ENCODE assay signal across 15 mouse cellular contexts in the genomic region with DNA sequence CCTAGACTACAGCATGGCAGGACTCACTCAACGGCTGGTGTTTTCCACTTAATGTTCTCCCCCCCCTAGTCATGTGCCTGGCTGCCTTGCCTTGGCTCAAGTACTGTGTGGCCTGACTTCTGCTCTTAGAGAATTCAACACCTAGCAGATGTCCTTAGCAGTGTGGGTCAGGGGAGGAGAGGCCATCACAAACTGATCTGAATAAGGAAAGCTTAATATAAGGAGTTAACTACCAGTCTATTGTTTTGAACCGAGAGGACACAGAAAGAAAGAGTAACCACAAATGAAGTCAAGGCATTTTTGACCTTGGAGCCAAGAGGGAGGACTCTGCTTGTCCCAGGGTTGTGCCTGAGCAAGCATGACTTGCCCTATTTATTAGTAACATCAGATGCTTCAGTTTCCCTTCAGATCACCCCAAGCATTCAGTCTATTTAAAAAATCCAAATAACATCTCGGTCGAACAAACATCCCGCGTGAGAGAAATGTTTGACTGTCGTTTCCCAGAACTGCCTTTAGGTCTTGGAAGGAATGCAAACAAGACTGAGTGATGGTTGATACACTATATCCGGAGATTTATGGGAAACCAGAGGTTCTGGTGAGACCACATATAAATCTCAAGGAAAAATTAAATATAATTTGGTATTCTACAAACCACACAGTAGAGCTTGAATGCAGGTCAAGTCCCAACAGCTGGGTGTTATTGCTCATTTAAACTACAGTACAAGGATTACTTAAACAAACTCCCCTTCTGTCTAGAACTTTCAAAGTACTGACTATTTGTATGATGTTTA. TPM values are rescaled to one million over a fixed set of nuclear protein-coding genes. Genes with fewer than 3 reads are reported as not detected.
A peak's percentile ranks its signal among the peaks of the same experiment; 100 is the strongest.
DNase-seq lines count a peak whose midpoint lies in the region; ATAC-seq and TF ChIP-seq lines count a peak whose summit lies in the region.
"Had no signal": no experiment of that assay in that cellular context is flagged by ENCODE, and none has a peak within 500 bp of the region (broad histone marks: within the 10 kb centered on the region; RNA-seq: fewer than 3 reads in every experiment).

No protein-coding gene starts in this region.

- H3K27ac ChIP-seq in embryonic facial prominence, embryonic 14.5 days (replicated peaks; ENCODE audit: low read depth, low read length), result no peak overlapping the region
- H3K27ac ChIP-seq in embryonic facial prominence, embryonic 10.5 days (replicated peaks), result no peak overlapping the region
- H3K27ac ChIP-seq in ES-Bruce4 (ENCODE audit: insufficient read depth, low read length), result peak overlapping the region; percentile 41
- H3K27ac ChIP-seq in kidney, adult 2 months (ENCODE audit: insufficient read depth, low read depth, low read length), result peak overlapping the region; percentile 87
- peak overlapping the region; percentile 67 for H3K27ac ChIP-seq in liver, postnatal 0 days (ENCODE audit: low read depth)
- no peak overlapping the region for H3K27ac ChIP-seq in midbrain, embryonic 15.5 days
- H3K27ac ChIP-seq in forebrain, embryonic 14.5 days (ENCODE audit: low read depth, low read length), result no peak overlapping the region
- H3K27ac ChIP-seq: gastrocnemius, adult 2 months; layer of hippocampus, adult 2 months; liver, embryonic 14.5 days had no signal

- TF ChIP-seq EP300 in ES-Bruce4 (IDR thresholded peaks at IDR 0.05; ENCODE audit: insufficient read depth, low read depth, low read length), result no peak
- TF ChIP-seq EP300 in liver, postnatal 0 days (IDR thresholded peaks at IDR 0.05; ENCODE audit: low read depth), result no peak

- TF ChIP-seq CTCF in ES-Bruce4 (IDR thresholded peaks at IDR 0.05; ENCODE audit: low read depth, low read length), result no peak
- TF ChIP-seq CTCF in kidney, adult 2 months (conservative IDR thresholded peaks at IDR 0.05; ENCODE audit: insufficient read depth, insufficient read length, low read depth, low read length), result no peak
- no peak for TF ChIP-seq CTCF in liver, postnatal 0 days (IDR thresholded peaks at IDR 0.05; ENCODE audit: low read depth)

- H3K36me3 ChIP-seq in embryonic facial prominence, embryonic 14.5 days (ENCODE audit: control insufficient read depth, insufficient read depth, low read length), result no peaks in the 10 kb centered on the region
- H3K36me3 ChIP-seq in embryonic facial prominence, embryonic 10.5 days (replicated peaks), result no peaks in the 10 kb centered on the region
- H3K36me3 ChIP-seq in ES-Bruce4 (ENCODE audit: control insufficient read depth, insufficient read depth, low read length, poor library complexity, severe bottlenecking), result no peaks in the 10 kb centered on the region
- no peaks in the 10 kb centered on the region for H3K36me3 ChIP-seq in kidney, adult 2 months (ENCODE audit: control insufficient read depth, insufficient read depth, low read length)
- no peaks in the 10 kb centered on the region for H3K36me3 ChIP-seq in liver, postnatal 0 days (replicated peaks; ENCODE audit: insufficient read depth, low read length)
- no peaks in the 10 kb centered on the region for H3K36me3 ChIP-seq in midbrain, embryonic 15.5 days (replicated peaks)
- H3K36me3 ChIP-seq in forebrain, embryonic 14.5 days (ENCODE audit: control insufficient read depth, insufficient read depth, low read length), result no peaks in the 10 kb centered on the region

- WGBS in embryonic facial prominence, embryonic 14.5 days, result 55% methylated on average over 8 of the region's 8 CpGs
- WGBS in embryonic facial prominence, embryonic 10.5 days, result 85% methylated on average over 8 of the region's 8 CpGs
- 25% methylated on average over 8 of the region's 8 CpGs for WGBS in kidney, adult 2 months
- 48% methylated on average over 8 of the region's 8 CpGs for WGBS in liver, postnatal 0 days (ENCODE audit: insufficient replicate concordance)
- WGBS in midbrain, embryonic 15.5 days, result 81% methylated on average over 8 of the region's 8 CpGs
- 83% methylated on average over 8 of the region's 8 CpGs for WGBS in forebrain, embryonic 14.5 days

- H3K4me1 ChIP-seq in embryonic facial prominence, embryonic 14.5 days (ENCODE audit: control insufficient read depth, insufficient read depth, low read length), result 0 out of 2 replicates have a peak, but pooled peaks cover 5% of the 10 kb centered on the region
- no peaks in the 10 kb centered on the region for H3K4me1 ChIP-seq in embryonic facial prominence, embryonic 10.5 days
- no peaks in the 10 kb centered on the region for H3K4me1 ChIP-seq in ES-Bruce4 (ENCODE audit: control insufficient read depth, insufficient read depth, low read length)
- H3K4me1 ChIP-seq in kidney, adult 2 months (ENCODE audit: control insufficient read depth, insufficient read depth, low read length), result peaks cover 29% of the 10 kb centered on the region
- peaks cover 14% of the 10 kb centered on the region for H3K4me1 ChIP-seq in liver, postnatal 0 days (ENCODE audit: insufficient read depth)
- no peaks in the 10 kb centered on the region for H3K4me1 ChIP-seq in midbrain, embryonic 15.5 days
- no peaks in the 10 kb centered on the region for H3K4me1 ChIP-seq in forebrain, embryonic 14.5 days (ENCODE audit: control insufficient read depth, insufficient read depth, low read length)

- no peak overlapping the region for H3K9ac ChIP-seq in embryonic facial prominence, embryonic 14.5 days (ENCODE audit: low read depth, low read length)
- H3K9ac ChIP-seq in ES-Bruce4 (ENCODE audit: low read depth, poor library complexity, severe bottlenecking), result no peak overlapping the region
- no peak overlapping the region for H3K9ac ChIP-seq in liver, postnatal 0 days (replicated peaks)
- H3K9ac ChIP-seq in midbrain, embryonic 15.5 days, result no peak overlapping the region
- H3K9ac ChIP-seq in forebrain, embryonic 14.5 days (ENCODE audit: low read length), result no peak overlapping the region
- H3K9ac ChIP-seq: liver, embryonic 14.5 days had no signal

- no peak for ATAC-seq in embryonic facial prominence, embryonic 14.5 days (ENCODE audit: low read depth)
- ATAC-seq in liver, postnatal 0 days, result no peak; the same call in 1 of the 2 replicates
- no peak for ATAC-seq in midbrain, embryonic 15.5 days (replicated peaks)
- no peak for ATAC-seq in forebrain, embryonic 14.5 days

- H3K9me3 ChIP-seq in embryonic facial prominence, embryonic 14.5 days (ENCODE audit: control insufficient read depth, low read length), result no peaks in the 10 kb centered on the region
- H3K9me3 ChIP-seq in embryonic facial prominence, embryonic 10.5 days, result no peaks in the 10 kb centered on the region
- no peaks in the 10 kb centered on the region for H3K9me3 ChIP-seq in ES-Bruce4 (replicated peaks; ENCODE audit: control insufficient read depth, insufficient read depth, low read length, poor library complexity, severe bottlenecking)
- H3K9me3 ChIP-seq in liver, postnatal 0 days (ENCODE audit: low read length), result no peaks in the 10 kb centered on the region
- no peaks in the 10 kb centered on the region for H3K9me3 ChIP-seq in midbrain, embryonic 15.5 days
- H3K9me3 ChIP-seq in forebrain, embryonic 14.5 days (replicated peaks; ENCODE audit: control insufficient read depth, low read length), result no peaks in the 10 kb centered on the region

- H3K4me2 ChIP-seq in embryonic facial prominence, embryonic 14.5 days (ENCODE audit: low read depth, low read length), result no peak overlapping the region
- no peak overlapping the region for H3K4me2 ChIP-seq in liver, postnatal 0 days (ENCODE audit: low read depth, low read length)
- no peak overlapping the region for H3K4me2 ChIP-seq in midbrain, embryonic 15.5 days
- H3K4me2 ChIP-seq in forebrain, embryonic 14.5 days (ENCODE audit: low read length), result no peak overlapping the region

- H3K27me3 ChIP-seq in embryonic facial prominence, embryonic 14.5 days (replicated peaks; ENCODE audit: control insufficient read depth, insufficient read depth, low read length), result no peaks in the 10 kb centered on the region
- H3K27me3 ChIP-seq in embryonic facial prominence, embryonic 10.5 days (replicated peaks; ENCODE audit: low read depth, poor library complexity, severe bottlenecking), result no peaks in the 10 kb centered on the region
- no peaks in the 10 kb centered on the region for H3K27me3 ChIP-seq in ES-Bruce4 (ENCODE audit: control insufficient read depth, insufficient read depth, low read length, poor library complexity, severe bottlenecking)
- H3K27me3 ChIP-seq in kidney, adult 2 months (replicated peaks; ENCODE audit: control insufficient read depth, insufficient read depth, low read length), result no peaks in the 10 kb centered on the region
- H3K27me3 ChIP-seq in liver, postnatal 0 days (ENCODE audit: insufficient read depth, low read length), result no peaks in the 10 kb centered on the region
- H3K27me3 ChIP-seq in midbrain, embryonic 15.5 days (replicated peaks), result no peaks in the 10 kb centered on the region
- H3K27me3 ChIP-seq in forebrain, embryonic 14.5 days (replicated peaks; ENCODE audit: control insufficient read depth, insufficient read depth, low read length), result no peaks in the 10 kb centered on the region

- H3K4me3 ChIP-seq in embryonic facial prominence, embryonic 14.5 days (ENCODE audit: low read depth, low read length), result no peak overlapping the region
- H3K4me3 ChIP-seq in embryonic facial prominence, embryonic 10.5 days, result no peak overlapping the region
- no peak overlapping the region for H3K4me3 ChIP-seq in ES-Bruce4 (ENCODE audit: low read depth, low read length)
- H3K4me3 ChIP-seq in kidney, adult 2 months (ENCODE audit: insufficient read depth, low read depth, low read length), result no peak overlapping the region
- H3K4me3 ChIP-seq in liver, postnatal 0 days (ENCODE audit: low read depth, low read length), result no peak overlapping the region
- no peak overlapping the region for H3K4me3 ChIP-seq in midbrain, embryonic 15.5 days
- H3K4me3 ChIP-seq in forebrain, embryonic 14.5 days (ENCODE audit: low read depth, low read length), result no peak overlapping the region
- H3K4me3 ChIP-seq: gastrocnemius, adult 2 months; layer of hippocampus, adult 2 months had no signal

- peak; percentile 51 for DNase-seq in embryonic facial prominence, embryonic 14.5 days (ENCODE audit: low spot score)
- no peak for DNase-seq in embryonic facial prominence, embryonic 10.5 days (ENCODE audit: low spot score)
- DNase-seq in kidney, adult 2 months, result peak; percentile 84
- no peak for DNase-seq in liver, postnatal 0 days
- DNase-seq in layer of hippocampus, adult 18-20 months (ENCODE audit: low spot score in 2 of 2), result no peak
- no peak for DNase-seq in forebrain, embryonic 14.5 days (ENCODE audit: low spot score)
- DNase-seq: adrenal gland, postnatal 25 days; cerebellum, adult 9-11 months; gastrocnemius, adult 2 months; heart, postnatal 36 days; thymus, postnatal 25 days had no signal

- TF ChIP-seq POLR2A in ES-Bruce4 (IDR thresholded peaks at IDR 0.05; ENCODE audit: insufficient read depth, low read length), result no peak
- TF ChIP-seq POLR2A in kidney, adult 2 months (IDR thresholded peaks at IDR 0.05; ENCODE audit: low read depth, low read length), result no peak

RNA-seq across cellular contexts. Expression of a gene that starts 58.0 kb away (rescaled TPM):
- 32.8 and 33.8 TPM in 2 replicates for polyA plus RNA-seq in embryonic facial prominence, embryonic 14.5 days (2014; fragmentation: Nextera tagmentation; extraction: Ambion mirVana)
- 19.4 and 22.3 TPM in 2 replicates for polyA plus RNA-seq in embryonic facial prominence, embryonic 10.5 days (2016; fragmentation: Nextera tagmentation; extraction: Ambion mirVana)
- 52.4 and 52.5 TPM in 2 replicates for polyA plus RNA-seq in ES-Bruce4 (2011; ENCODE audit: insufficient read depth, insufficient read length, low read depth, missing spikeins)
- polyA plus RNA-seq in kidney, adult 2 months (2012; rRNA removed), result 16.4 and 19.4 TPM in 2 replicates
- 5.5 and 5.9 TPM in 2 replicates for polyA plus RNA-seq in liver, postnatal 0 days (2015; fragmentation: Nextera tagmentation; extraction: Ambion mirVana)
- 10 to 100 TPM; 87.2 to 94.3 TPM for total RNA-seq in layer of hippocampus, adult 18-20 months (2021)
- 26.5 and 26.8 TPM in 2 replicates for polyA plus RNA-seq in midbrain, embryonic 15.5 days (2015; fragmentation: Nextera tagmentation; extraction: Ambion mirVana)
- polyA plus RNA-seq in forebrain, embryonic 14.5 days (2014; fragmentation: Nextera tagmentation; extraction: Ambion mirVana), result 29.0 and 30.7 TPM in 2 replicates

Comparison
In these comparisons a context has a peak if more than half of its experiments do, and no peak if none do; other contexts are left out.
1. DNase-seq: peak in embryonic facial prominence, embryonic 14.5 days (single experiment) and kidney, adult 2 months (single experiment); none in embryonic facial prominence, embryonic 10.5 days (single experiment), liver, postnatal 0 days (single experiment), layer of hippocampus, adult 18-20 months (0 of 2) and forebrain, embryonic 14.5 days (single experiment).
2. H3K27ac ChIP-seq: peak in ES-Bruce4 (single experiment), kidney, adult 2 months (single experiment) and liver, postnatal 0 days (single experiment); none in embryonic facial prominence, embryonic 14.5 days (single experiment), embryonic facial prominence, embryonic 10.5 days (single experiment), midbrain, embryonic 15.5 days (single experiment) and forebrain, embryonic 14.5 days (single experiment).